Mouse (Mus musculus): ENCODE results near the gene Sdccag8.
"Not testable (repeated sequence)": the region's sequence is repeated elsewhere in the genome, so short reads cannot be mapped to it uniquely, and the experiment has no call there.

The Sdccag8 gene

GRCm38 (mm10) chr1:176827945-176828485 is 13.6 kb downstream of the Sdccag8 start:
- DNase-seq (ENCODE audit: low read depth) = no peak

DNA sequence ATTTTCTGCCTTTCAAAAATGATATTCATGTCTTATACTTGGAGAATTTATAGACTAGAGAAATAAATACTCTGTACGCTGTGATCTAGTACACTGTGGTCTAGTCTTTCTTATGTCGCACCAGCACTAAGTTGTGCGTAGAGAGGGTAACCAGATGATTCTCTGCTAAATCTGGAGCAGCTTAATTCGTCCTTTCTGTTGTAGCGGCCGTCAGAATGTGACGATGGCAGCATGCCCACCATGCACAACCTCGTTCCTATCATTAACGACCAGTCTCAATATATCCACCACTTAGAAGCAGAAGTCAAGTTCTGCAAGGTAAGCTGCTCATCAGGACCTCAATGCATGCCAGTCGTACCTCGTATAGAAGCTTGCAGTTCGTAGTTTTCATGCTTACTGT is 14.2 kb downstream of the Sdccag8 start:
- no peak for DNase-seq (ENCODE audit: low read depth)

GRCm38 (mm10) chr1:176832071-176832470 is 17.6 kb downstream of the Sdccag8 start:
- peak; percentile 83 for DNase-seq (ENCODE audit: low read depth)

DNA sequence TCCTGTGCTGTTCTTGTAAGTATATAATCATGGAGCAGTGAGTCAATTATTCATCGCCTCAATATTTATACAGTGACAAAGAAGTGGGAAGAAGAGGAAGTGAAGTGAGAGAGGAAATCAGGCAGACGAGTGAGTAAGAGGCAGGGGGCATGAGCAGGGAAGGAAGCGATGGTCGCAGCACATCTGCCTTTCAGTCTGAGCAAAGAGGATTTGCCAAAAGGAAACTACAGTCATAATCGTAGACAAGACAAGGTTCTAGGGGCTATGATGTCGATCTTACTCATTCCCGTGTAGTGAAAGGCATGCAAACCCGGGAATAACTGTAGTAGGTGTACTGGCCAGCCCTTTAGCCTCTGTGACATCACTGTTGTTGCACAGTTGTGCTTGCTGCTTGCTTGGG is 18.1 kb downstream of the Sdccag8 start:
- DNase-seq (ENCODE audit: low read depth) = peak; percentile 83

DNA sequence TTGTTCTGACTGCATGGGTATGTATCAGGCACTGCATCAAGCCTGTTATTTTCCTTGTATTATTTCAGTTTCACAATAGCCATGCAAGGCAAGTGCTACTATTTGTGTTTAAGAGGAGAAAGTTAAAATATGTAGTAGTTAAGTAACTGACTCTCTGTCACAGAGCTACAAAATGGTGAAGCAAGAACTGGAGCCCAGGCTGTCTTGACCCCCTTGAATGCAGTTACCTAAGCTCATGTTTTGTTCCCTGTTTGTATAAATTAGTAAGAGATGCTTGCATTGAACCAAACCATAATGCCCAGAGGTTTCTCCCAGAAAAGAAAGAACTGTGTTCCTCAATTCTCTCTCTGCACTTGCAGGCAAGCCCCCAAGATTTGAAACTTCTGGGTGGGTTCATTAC is 18.8 kb downstream of the Sdccag8 start:
- no peak for DNase-seq (ENCODE audit: low read depth)

- DNase-seq (ENCODE audit: low read depth) = no peak
Observed at GRCm38 (mm10) chr1:176833948-176834347, 19.5 kb downstream of the Sdccag8 start.

GRCm38 (mm10) chr1:176834880-176835279 is 20.4 kb downstream of the Sdccag8 start:
- DNase-seq (ENCODE audit: low read depth) = no peak

- DNase-seq (ENCODE audit: low read depth) = no peak
Observed at GRCm38 (mm10) chr1:176835501-176836294, 21.2 kb downstream of the Sdccag8 start.

DNA sequence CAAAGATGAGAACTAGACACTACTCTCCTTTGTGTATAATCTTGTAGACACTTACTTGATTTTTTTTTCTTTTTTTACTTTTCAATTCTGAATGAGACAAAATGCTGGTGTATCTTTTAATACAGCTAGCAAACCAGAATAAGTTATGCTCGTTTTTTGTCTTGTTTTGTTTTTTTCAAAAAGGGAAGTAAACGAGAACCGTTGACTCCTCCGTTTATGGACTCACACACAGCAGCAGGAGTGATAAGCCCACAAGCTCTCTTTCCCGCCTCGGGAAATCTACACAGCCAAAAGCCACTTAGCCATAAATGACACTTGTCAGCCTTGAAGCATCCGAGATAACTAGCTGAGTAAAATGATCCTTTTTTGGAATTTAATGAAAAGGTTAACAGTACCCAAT is 22.1 kb downstream of the Sdccag8 start:
- not testable (repeated sequence) for DNase-seq (ENCODE audit: low read depth)

DNA sequence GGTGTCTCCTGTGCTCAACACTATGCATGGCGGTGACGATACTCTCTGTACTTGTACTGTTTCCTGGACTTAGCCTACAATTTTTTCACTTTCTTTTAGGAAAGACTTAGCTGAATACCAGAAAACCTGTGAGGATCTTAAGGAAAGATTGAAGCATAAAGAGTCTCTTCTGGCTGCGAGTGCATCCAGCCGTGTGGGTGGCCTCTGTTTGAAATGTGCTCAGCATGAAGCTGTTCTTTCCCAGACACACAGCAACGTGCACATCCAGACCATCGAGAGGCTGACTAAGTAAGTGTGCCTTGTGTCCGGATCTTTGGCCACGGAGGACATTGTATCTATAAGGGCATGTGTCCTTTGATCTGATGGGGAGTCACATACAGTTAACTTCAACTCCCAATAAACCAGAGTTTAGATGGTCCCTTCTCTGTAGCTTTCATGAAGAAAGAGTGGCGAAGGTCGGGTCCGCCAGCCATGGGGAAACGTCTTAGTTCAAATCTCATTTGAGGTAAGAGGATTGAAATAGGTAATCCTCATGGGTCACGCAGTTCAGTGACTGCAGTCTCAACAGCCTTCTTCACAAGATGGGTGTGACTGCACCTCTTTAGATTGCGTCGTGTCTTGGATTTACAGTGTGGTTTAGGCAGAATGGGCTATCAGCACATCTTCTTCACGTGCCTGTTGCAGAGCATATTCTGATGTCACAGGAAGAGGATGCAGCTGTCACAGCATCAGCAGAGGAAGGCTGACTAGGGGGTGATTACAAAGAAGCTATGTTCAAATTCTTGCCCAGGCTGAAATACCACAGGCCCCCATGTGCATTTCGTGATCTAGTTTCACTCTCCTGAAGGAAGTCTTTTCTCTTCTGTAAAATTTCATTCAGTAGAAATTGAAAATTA is 30.9 kb downstream of the Sdccag8 start:
- peak; percentile 81 for DNase-seq (ENCODE audit: low read depth)

DNA sequence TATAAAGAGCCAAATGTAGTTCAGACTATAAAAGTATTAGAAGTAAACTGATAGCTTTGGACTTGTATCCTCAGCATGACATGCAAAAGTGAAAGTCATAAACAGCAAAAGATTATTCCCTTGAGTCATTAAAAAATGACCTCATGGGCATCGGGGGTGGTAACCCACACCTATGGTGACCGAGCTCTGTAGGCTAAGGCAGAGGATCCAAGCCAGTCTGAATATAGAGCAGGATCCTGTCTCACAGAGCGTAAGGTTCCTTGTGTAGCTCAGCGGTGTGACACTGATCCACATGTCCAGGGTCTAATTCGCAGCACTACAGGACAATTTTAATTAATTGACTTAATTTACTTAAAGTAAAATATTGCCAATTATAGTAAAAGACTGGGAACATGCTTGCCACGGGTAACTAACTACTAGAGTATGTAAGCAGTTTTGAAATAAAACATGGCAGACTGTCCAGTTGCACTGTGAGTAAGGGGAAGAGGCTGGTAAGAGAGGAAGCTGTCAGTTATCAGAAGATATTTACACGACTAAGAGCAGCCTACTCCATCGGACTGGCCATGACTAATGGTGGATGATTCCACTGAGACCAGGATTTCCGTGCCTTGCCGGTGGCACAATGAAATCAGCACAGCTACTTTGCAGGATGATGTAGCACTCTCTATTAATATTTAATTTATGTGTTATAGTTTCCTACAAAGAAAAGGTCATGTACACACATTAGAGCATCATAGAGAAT is 32.8 kb downstream of the Sdccag8 start:
- DNase-seq (ENCODE audit: low read depth) = peak; percentile 43

DNA sequence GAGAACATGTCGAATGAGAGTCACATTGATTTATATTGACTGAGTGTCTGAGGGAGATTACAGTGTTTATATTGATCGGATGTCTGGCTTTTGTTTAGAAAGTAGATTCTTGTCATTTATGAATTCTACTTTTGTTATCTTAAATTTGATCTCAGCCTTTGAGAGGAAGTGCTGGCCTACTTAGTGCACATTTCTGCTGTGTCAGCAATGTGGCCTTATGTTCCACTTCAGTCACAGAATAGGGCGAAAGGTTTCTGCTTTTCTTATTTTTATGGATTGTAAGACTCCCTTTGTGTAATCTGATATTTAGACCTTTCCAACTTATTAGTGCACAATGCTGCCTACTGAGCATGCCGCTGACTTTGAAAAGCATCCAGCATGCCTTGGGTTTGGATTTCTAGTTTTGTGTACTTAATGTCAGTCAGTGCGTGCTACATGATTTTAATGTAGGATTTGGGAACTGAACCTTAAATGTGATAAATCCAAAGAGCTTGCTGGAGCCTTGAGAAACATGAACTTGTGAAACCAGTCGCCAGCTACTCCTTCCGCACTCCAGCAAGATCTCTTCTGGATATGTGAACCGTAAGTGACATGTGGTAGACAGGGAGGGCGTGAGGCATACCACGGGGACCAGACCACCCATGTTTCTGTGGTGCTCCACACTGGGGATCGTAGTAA is 34.3 kb downstream of the Sdccag8 start:
- no peak for DNase-seq (ENCODE audit: low read depth)

- no peak for DNase-seq (ENCODE audit: low read depth)
Observed at GRCm38 (mm10) chr1:176849377-176849776, 34.9 kb downstream of the Sdccag8 start.

- DNase-seq (ENCODE audit: low read depth) = no peak
Observed at GRCm38 (mm10) chr1:176851401-176851800, 36.9 kb downstream of the Sdccag8 start.

- DNase-seq (ENCODE audit: low read depth) = no peak
Observed at GRCm38 (mm10) chr1:176852813-176853590, 38.5 kb downstream of the Sdccag8 start.

- peak; percentile 83 for DNase-seq (ENCODE audit: low read depth)
Observed at GRCm38 (mm10) chr1:176861981-176862644, 47.7 kb downstream of the Sdccag8 start.

GRCm38 (mm10) chr1:176870501-176870900 is 56.0 kb downstream of the Sdccag8 start:
- no peak for DNase-seq (ENCODE audit: low read depth)

- DNase-seq (ENCODE audit: low read depth) = no peak
Observed at GRCm38 (mm10) chr1:176871975-176872374, 57.5 kb downstream of the Sdccag8 start.

DNA sequence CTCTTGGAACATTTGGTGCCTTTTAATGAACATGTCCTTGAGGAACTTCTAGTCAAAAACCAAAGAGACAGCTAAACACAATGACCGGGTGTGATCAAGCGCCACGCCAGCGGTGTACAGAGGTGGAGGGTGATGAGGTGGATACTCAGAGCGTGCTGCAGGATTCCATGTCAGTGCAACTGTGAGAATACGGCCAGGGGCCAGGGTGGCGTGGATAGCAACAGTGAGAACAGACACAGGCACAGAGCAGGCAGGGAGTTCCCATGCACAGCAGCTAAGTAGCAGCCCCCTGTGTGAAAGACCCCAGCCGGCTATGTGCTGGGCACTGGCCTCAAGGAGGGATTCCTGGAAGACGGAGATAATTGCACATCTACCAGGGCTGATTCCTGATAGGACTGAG is 59.0 kb downstream of the Sdccag8 start:
- no peak for DNase-seq (ENCODE audit: low read depth)

DNA sequence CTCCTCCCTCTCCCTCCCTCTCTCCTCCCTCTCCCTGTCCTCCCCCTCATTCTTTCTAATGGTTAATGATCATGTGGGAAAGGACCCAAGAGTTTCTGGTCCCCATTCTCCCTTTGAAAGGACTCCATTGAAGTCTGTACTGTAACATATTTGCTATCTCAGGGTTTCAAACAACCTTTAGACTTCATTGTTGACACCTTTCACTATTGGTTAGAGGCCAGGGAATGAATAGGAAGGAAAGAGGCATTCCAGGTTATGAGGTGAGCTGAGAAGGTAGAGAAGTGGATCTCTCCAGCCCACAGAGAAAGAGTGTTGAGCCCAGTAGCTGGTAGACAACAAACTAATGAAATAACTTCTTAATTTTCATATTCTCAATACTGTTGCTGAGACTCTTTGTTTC is 59.7 kb downstream of the Sdccag8 start:
- no peak for DNase-seq (ENCODE audit: low read depth)
